Mouse (Mus musculus) CD4-positive helper T cell, adult 2 months (primary cell): ENCODE data around the gene Apon.
"Not testable (repeated sequence)": the region's sequence is repeated elsewhere in the genome, so short reads cannot be mapped to it uniquely, and the experiment has no call there.

Experiments used
- DNase-seq: peaks from one replicate; pipeline ENCODE4 v3.0.0-alpha.2; 2012; ENCODE audit warnings: low read depth, missing footprints, low spot score

Gene Apon

DNA sequence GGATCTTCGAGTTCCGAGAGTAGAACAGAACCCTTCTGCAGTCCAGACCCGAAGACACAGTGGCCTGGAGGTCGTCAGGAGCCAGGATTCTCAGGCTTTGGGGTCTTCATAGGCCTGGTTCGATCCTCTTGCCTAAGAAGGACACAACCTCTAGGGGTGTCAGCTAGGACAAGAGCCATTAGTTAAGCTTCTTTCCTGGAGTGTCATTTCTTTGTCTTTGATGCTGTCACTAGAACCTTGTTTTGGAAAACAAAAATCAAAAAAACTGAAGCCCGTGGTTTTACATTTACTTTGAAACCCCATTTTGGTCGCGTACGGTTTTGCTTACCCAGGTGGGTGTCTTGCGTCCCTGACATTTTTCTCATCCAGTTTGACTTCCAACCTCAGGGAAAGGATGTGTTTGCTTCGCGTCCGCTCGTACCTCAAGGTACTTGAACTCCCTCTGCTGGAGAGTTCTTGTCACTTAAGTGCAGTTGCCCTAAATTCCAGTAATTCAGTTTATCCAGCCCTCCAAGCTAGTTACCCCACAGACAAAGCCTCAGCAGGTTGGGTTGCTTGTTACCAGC, 21.4 kb upstream of the Apon start:
- DNase-seq = peak; percentile 84

DNA sequence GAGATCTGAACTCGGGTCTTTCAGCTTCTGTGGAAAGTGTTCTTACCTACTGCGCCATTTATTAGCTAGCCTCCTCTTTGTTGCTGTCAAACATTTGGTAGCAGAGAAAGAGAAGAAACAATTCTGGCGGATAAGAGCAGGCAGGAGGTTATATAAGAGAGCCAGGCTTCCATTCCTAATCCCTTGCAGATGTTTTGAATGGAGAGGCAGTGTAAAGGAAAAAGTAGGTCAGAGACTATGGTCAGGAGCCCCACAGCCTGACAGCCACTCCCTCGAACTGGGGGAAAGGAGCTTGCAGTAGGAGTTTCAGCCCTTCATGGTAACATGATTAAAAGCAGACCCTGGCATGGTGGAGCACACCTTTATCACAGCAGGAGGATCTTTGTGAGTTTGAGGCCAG, 17.6 kb upstream of the Apon start:
- DNase-seq = no peak

DNA sequence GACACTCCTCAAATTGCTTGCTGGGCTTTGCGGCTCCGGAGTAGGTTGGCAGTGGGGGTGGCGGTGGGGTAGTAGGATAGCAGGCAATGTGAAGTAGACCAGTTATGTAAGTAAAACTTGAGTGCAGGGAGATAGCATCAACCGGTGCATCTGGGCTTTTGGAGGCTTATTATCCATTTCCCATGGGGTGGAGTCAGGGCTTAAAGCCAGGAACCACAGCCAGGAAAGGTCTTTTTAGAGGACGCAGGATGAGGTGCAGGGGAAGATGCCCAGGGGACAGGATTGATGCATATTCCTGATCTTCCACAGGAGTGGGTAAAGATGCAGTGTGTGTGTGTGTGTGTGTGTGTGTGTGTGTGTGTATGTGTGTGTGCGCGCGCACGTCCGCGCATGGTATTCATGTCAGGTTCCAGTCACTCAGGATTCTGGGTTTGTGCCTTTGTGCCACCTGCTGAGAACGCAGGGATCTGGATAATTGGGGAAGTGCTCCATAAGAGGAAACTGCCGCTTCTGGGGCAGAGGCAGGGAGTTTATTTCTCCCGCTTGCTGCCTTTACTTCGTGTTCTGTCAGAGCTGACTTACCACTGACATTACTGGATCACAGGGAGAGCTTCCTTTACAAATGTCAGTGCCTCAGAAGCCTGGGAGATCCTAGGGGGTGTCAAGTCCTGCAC, 16.0 kb upstream of the Apon start:
- no peak for DNase-seq

DNA sequence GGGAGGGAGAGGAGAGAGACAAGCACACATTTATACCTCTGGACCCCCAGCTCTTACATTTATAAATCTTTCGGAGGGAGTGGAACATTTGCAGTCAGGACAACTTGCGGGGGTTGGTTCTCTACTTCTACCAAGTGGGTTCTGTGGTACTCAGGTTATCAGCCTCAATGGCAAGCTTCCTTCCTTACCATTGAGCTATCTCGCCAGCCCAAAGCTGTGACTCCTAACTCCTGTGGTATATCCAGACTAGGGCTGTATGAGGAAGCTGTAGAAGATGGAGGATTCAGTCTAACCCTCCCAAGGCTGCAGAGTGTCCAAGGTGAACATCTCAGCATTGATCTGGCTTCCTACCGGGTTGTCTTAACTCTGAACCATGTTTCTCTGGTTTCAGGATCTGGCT, 14.8 kb upstream of the Apon start:
- no peak for DNase-seq

DNA sequence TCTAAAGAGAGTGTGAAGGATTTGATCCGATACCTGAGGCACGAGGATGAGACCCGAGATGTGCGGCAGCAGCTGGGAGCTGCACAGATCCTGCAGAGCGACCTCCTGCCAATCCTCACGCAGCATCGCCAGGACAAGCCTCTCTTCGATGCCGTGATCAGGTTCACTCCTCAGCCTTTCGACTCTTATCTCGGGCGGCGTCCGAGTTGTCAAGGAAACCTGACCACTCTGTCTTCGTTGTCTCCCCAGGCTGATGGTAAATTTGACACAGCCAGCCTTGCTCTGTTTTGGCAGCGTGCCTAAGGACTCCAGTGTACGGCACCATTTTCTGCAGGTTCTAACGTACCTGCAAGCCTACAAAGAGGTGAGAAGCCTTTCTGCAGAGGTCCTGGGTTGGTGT, 13.8 kb upstream of the Apon start:
- DNase-seq = no peak

DNA sequence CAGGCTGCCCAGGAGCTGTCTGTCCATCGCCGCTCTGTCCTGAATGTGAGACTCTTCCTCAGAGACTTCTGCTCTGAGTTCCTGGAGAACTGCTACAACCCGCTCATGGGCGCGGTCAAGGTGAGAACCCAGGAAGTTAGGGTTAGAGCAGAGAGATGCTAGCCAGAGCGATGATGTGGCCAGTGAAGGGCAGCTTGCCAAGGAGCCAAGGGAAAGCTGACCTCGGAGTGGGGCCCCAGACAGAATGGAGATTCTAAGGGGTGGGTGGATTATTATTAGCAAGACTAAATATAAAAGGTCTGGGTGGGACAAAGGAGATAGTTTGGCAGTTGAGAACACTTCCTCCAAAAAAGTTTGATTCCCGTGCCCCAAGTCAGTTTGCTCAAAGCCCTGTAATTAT, 10.6 kb upstream of the Apon start:
- no peak for DNase-seq

DNA sequence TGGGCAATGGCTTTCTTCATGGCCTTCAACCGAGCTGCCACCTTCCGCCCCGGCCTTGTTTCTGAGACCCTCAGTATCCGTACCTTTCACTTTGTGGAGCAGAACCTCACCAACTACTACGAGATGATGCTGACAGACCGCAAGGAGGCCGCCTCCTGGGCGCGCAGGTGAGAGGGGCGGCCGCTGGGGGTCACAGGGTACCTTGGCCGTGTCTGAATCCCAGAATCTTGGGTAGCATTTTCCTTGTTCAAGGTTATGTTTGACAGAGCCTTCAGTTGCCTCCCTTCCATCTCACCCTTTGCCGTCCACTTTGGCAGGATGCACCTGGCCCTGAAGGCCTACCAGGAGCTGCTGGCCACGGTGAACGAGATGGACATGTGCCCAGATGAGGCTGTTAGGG, 9.8 kb upstream of the Apon start:
- DNase-seq = no peak

DNA sequence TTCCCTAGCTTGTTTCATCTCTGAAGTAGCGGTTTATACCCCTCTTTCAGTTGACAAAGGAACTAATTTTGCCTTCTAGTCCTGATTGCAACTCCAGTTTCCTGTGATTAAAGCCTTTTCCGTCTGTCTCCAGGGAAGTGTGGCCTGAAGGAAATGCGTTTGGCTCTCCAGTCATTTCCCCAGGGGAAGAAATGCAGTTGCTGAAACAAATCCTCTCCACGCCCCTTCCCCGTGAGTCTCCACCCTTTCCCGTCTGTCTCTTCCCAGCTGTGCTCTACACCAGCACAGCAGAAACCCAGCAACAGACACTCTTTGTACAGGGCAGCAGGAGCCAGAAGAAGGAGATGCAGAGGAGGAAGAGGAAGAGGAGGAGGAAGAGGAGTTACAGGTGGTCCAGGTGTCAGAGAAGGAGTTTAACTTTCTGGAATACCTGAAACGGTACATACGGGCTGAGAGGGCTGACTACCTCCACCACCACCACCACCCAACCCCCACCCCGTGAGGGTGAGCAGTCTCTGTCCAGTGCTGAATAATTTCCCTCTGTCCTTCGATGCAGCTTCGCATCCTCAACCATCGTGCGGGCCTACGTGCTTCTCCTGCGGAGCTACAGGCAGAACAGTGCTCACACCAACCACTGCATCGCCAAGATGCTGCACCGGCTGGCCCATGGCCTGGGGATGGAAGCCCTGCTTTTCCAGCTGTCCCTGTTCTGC, 6.7 kb upstream of the Apon start:
- no peak for DNase-seq

DNA sequence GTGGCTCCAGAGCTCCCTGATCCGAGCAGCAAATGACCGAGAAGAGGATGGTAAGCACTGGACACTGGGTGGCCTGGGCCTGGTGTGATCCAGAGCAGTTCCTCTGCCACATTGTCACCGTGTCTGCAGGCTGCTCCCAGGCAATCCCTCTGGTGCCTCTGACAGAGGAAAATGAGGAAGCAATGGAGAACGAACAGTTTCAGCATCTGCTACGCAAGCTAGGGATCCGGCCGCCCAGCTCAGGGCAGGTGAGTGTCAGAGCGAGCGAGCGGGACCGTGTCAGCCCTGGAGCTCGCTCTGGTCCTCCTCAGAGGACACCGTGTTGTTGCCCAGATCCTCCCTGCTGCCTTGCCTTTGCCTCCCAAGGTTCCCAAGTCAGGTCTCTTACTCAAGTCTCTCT, 3.3 kb upstream of the Apon start:
- no peak for DNase-seq

DNA sequence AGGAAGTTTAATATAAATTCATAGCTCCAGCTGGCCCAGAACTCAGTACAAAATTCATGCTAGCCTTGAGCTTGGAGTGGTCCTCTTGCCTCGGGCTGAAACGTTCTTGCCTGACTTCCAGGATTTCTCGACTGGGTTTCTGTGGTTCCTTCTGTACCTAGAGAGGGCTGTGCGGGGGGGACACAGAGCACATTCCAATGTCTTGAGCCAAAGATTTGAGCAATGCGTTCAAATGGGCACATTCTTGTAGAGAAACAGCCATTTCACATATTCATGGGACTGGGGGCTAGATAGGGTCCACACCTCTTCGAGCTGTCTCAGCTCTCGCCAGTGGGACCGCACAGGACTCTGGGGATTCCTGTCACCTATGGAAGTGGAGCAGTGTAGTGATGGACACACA, 2.0 kb downstream of the Apon start:
- DNase-seq = no peak

DNA sequence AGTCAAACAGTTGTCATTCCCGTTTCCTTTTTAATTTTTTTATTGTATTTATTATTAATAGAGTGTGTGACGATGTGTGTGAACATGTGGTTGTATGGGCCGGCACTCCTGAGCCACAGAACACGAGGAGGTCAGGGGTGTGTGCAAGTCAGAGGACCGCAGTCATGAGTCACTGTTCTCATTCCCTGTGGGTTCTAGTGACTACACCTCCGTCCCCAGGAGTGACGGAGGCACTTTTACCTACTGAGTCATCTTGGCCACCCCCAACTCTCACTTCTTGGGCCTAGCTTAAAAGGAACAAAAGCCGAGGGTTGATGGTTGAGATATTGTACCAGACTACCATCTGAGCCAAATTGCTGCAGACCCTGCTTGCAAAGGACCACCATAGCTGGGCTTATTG, 2.4 kb downstream of the Apon start:
- peak; percentile 19 for DNase-seq

DNA sequence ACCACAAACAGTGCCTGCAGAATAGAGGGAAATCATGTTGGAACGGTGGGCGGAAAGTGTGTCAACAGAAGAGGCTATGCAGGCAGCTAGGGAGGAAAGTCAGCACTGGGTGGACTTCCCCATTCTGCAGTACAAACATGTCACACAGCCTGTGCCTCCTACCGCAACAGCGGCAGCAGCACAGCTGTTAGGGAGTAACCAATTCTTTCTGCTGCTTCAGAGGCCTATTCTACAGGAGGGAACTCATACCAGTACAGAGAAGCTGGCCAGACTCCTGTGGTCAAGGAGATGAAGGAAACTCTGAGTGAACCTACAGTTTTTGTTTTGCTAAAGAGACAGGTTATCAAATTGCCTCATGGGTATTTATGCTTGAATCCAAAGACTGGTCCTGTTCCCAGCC, 5.1 kb downstream of the Apon start:
- DNase-seq = no peak

DNA sequence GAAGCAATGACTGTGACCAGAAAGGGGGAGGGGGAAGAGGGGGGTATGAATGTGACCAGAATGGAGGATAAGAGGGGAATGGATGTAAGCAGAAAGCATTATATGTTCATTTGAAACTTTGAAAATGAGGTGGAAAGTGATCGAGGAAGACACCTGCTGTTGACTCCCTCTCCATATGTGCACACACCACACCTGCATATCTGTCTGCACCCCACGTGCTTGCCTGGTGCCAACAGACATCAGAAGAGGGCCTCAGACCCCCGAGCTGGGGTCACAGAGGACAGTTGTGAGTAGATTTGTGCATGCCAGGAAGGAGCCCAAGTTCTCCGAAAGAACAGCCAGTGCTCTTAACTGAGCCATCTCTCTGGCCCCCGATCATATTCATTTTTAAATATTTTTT, 6.0 kb downstream of the Apon start:
- no peak for DNase-seq

DNA sequence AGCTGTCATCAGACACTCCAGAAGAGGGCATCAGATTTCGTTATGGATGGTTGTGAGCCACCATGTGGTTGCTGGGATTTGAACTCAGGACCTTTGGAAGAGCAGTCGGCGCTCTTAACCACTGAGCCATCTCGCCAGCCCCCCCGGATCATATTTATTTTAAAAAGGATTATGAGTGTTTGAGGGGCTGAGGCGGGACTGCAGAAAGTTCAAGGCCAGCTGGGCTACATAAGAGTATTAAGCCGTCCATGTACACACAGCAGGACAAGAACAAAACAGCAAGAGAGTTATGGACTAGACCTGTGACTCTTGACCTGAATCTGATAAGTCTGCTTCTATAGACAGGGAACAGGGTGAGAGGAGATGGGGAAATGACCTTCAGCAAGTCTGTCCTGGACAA, 6.5 kb downstream of the Apon start:
- DNase-seq = not testable (repeated sequence)

DNA sequence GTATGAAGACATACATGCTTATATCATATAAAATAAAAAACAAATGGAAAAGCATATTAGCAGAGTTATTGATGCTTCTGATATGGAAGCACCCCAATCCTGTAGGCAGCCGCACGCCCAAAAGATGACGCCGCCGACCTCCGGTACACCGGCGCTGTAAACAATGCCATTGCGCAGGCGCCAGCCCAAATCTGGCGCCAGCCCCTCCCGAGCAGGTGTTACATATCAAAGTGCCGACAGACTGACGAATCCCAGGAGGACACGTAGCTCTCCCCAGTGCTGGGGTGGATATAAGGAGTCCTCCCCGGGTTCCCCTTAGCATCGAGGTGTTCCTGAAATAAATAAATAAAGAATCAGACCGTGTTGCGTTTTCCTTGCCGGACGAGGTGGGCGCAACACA, 8.4 kb downstream of the Apon start:
- no peak for DNase-seq

DNA sequence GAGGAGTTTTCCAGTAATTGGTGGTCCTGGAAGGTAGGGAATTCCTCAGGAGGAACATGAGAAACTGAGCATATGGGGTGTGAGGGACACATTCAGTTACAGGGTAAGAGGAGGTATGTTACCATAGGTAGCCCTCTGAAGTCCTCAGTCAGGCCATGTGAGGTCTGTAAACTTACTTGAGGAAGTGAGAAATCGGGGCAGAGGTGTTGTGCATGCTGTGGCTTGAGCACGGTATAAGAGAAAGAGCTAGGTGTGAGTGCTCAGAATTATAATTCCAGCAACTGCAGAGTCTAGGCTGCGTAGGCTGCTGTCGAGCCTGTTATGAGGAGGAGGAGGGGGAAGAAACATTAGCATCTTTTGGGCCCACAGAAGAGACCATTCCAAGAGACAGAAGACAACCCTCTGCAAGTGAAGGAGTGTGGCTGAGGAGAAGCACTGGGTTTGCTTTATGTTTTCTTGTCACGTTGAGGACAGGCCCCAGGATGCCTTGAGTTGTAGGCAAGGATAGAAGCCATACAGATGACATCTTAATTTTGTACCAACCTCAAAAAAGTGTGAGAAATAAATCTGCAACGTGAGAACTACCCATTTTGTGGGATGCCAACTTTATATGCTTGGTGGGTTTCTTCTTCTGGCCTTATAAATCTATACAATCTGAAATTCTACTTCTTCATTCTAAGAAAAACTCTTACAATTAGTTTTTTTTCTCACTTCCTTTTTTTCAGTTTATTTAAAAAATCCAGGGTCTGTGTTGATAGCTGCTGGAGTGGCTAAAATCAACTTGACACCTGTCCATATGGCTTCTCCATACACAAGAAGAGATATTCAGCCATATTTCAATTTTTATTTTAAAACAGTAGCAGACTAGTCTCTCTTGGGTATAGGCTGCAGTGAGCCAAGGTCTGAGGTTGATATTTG, 9.8 kb downstream of the Apon start:
- DNase-seq = no peak

DNA sequence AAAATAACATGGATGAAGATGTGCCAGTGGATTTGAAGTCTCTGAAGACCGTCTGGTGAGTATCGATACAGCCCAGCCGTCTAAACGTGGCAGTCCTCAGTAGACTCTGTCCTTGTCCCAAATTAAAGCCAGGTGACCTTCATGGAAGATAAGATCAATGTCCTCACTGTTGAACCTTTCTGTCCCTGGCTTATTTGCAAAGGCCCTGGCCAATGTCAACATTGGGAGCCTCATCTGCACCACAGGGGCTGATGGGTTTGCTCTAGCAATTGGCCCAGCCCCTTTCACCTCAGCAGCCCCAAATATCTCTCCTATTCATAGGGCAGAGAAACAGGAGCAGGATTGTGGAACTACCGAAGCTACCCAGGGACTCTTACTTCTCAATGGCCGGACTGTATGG, 14.5 kb downstream of the Apon start, which contains the start of gene Apof:
Gene Apof, plus strand, starts transcription at position 301 of the 400 bp plus-strand sequence.
- no peak for DNase-seq

DNA sequence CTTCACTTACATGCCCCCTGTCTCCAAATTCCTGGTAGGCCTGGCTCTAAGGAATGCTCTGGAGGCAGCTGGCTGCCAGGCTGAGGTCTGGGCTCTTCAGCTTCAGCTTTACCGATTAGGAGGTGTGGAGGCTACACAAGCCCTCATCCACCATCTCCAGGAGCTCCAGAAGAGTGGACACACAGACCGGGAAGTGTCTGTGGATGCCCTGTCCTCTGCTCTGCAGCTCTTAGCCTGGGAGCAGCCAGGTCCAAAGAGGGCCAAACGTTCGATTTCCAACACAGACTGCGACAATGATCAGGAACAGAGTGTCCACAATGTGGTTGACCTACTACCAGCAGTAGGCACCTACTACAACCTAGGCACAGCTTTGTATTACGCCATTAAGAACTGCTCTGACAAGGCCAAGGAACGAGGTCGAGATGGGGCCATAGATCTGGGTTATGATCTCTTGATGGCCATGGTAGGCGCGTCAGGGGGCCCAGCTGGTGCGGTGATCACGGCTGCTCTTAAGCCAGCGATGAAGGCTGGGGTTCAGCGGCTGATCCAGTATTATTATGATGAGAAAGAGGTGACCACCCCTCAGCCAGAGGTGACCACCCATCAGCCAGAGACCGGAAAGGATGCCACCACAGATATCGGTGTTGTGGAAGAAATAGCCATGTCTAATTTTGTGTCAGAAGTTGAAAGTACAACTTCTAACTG, 15.5 kb downstream of the Apon start:
- DNase-seq = no peak

DNA sequence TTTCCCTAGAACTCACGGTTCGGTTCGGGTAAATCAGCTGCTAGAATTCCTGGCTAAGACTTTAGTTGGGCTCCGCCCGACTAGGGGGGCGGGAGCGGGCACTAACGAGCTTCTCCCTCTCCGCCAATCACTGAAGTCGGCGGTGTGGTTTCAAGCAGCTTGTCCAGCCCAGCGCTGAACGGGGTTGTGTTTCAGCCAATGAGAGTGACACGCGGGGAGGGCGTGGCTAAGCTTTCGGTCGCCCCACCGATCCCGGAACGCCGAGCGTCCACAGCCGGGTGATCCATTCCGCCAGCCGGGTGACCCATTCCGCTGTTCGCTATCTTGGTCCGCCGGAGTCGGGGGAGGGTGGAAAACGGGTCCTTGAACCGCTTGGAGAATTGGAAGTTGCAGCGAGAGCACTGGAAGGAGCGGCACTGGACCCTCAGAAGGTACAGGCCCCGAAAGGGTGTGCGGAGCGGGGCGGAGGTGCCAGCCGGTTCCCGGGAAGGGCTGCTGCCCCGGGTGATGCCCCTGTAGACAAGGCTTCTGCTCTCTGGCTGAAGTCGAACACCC, 16.5 kb downstream of the Apon start, which contains the start of gene Stat2:
Gene Stat2, plus strand, starts transcription at position 273 of the 555 bp plus-strand sequence.
- DNase-seq = peak; percentile 96

DNA sequence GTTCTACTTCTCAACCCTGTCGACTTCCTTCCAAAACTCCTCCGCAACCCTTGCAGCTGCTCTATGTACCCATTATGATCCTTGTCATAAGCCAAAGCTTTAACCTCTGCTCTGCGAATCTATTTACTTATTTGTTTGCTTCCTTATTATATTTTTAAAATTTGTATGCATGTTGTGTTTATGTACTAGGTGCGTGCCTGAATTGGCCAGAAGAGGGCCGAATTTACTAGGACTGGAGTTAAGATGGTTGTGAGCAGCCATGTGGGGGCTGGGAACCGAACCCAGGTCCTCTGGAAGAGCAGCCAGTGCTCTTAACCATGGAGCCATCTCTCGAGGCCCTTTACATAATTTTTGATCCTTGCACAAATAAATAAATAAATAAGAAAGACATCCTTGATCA, 17.0 kb downstream of the Apon start:
- no peak for DNase-seq

DNA sequence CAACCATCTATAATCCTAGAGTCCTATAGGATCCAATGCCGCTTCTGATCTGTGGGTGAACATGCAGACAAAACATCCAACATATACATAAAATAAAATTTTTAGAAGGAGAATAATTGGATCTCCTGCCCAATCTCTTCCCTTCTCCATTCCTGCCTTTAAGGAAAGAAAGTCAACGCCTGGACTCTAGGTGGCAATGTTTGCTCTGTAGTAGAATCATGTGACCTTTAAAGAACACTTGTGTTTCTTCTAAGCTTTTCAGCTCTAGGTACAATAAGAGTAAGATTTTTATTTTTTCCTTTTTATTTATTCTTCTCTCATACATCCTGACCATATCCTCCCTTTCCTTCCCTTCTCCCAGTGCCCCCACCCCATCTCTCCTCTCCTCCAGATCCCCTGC, 18.0 kb downstream of the Apon start:
- no peak for DNase-seq
